Mouse (Mus musculus) right cerebral cortex, postnatal 4 days (tissue): Measurements from ENCODE around the gene Pus7.
"Not testable (repeated sequence)": the region's sequence is repeated elsewhere in the genome, so short reads cannot be mapped to it uniquely, and the experiment has no call there.

Source experiments
- DNase-seq: peaks from one replicate; pipeline ENCODE4 v3.0.0-alpha.2; 2022

Pus7 gene

GRCm38 (mm10) chr5:23755591-23755990 lies 27.9 kb downstream of the Pus7 start:
- DNase-seq: no peak

DNA sequence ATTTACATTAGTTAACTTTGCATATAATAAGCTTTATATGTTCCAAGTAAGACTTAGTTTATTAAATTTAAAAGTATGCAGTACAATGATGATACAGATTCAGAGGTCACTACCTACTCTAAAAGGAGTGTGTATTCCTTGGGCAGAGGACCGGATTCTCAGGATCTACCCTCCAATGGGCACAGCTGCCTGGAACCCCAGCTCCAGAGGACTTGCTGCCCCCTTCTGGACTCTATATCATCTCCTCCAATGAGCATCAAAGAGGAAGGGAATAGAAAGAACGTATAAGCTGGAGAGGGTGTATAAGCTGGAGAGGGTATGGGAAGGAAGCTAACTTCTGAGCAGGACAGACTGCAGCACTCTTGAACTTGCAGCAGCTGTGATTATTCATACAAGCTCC lies 33.6 kb downstream of the Pus7 start:
- no peak for DNase-seq

GRCm38 (mm10) chr5:23743261-23743660 lies 40.2 kb downstream of the Pus7 start:
- DNase-seq: no peak

GRCm38 (mm10) chr5:23737111-23737510 lies 46.4 kb downstream of the Pus7 start:
- DNase-seq: no peak

- no peak for DNase-seq
Observed at GRCm38 (mm10) chr5:23736366-23736765, 47.1 kb downstream of the Pus7 start.

- no peak for DNase-seq
Observed at GRCm38 (mm10) chr5:23721956-23722355, 61.6 kb downstream of the Pus7 start.

GRCm38 (mm10) chr5:23718881-23719328 lies 64.6 kb downstream of the Pus7 start:
- no peak for DNase-seq

DNA sequence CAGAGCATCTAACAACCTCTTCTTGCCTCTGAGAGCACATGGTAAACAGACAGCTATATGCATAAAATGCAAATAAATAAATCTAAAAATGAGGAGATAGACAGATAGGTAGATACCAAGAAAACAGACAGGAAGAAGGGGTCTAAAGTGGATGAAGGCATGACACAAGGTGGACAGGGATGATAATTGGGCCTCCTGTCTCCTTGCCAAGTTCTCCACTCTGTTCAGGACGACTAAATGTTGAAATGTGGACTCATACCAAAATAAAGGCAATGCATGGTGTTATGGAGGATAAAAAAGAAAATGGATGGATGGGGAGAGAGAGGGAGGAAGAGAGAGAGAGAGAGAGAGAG lies 65.4 kb downstream of the Pus7 start:
- DNase-seq: no peak

DNA sequence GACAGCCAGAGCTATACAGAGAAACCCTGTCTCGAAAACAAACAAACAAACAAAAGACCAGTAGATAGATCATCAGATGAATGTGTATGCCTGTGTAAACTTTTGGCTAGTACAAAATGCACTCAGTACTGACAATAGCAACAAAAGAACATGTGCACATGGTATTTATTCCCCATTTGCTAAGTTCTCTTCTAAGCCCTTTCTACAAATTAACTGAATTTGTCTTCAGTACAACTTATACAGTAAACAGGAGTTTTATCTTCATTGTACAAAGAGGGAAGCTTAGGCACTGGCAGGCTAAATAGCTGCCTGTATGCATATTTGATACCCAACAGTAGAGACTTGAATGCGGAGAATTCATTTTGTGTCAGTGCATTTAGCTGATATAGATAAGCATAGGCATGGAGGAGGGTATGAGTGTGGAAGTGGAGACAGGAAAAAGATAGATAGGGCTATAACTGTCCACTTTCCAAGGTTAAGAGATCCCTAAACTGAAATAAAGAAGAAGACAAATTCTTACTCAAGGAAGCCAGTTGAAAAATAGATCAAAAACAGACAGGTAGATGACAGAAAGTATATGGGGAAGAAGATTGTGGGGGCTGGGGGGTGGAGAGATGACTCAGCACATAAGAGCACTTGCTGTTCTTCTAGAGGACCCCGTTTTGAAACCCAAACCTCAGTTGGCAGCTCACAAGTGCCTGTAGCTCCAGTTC lies 65.9 kb downstream of the Pus7 start:
- no peak for DNase-seq

- DNase-seq: no peak
Observed at GRCm38 (mm10) chr5:23713401-23714335, 69.8 kb downstream of the Pus7 start.

DNA sequence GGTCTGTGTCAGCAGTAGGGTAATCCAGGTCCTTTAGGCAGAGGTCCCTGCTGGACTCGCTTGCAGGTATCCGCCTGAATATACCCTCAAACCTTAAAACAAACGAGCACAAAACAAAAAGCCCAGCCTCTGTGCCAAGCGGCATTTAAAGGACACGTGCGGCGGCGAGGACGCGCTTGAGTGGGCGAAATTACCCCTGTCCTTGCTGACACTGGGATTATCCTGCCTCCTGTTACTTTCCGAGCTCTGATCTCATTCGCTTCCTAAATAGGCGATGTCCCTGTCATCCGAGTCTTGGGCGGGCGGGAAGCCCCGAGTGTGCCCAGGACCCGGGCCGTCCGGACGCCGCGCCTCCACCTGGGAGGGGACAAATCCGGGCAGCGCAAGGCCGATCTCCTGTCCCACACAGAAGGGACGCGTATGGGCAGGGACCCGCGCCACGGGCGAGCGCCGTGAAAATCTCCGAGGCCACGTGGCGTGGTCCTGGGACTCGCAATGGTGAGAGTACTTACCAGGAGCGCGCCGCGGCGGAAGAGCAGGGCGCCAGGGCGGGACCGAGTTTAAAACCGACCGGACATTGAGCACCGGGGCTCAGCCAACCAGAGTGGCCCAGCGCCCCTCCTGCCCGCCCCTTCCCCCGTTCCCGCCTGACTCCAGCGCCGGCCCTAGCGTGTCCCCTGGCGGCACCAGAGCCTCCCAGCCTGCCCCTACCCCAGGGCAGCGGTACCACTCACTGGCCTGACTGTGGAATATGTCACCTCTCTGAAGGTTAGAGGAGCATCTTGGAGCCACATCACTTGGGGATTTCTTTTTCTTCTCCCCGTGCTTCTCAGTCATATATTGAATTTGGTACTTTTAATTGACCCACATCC lies 71.1 kb downstream of the Pus7 start:
- DNase-seq: peak; percentile 70

DNA sequence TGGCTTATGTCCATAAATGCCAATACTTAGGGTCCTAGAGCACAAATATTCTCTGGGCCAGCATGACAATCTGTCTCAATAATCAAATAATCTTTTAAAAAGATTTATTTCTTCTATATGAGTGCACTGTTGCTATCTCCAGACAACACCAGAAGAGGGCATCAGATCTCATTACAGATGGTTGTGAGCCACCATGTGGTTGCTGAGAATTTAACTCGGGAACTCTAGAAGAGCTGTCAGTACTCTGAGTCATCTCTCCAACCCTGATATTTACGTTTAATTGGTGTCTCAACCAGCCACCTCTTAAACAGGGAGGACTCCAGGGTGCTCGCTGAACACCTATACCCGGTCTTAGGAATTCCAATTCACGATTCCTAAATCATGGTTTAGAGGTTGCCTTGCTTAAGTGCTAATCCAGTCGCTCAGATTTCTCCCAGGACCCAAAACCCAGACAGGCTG lies 71.8 kb downstream of the Pus7 start:
- peak; percentile 4 for DNase-seq

DNA sequence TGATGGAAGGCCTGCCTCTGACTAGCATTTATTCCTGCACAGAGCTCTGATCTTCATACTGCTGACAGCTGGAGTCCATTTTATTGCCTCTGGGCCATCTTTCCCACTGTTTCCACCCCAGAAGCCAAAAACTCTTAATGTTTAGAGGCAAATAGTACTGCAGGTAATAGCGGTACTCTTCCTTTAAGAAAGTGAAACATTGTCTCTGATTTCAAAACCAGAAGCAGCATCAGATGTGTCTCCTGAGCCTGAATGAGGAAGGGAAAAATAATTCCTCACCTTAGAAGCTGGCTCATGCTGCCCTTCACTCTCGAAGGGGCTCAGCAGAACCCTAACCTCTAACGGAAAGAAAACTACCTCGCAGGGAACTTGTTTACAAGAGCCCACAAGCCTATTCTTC lies 72.3 kb downstream of the Pus7 start:
- DNase-seq: no peak

DNA sequence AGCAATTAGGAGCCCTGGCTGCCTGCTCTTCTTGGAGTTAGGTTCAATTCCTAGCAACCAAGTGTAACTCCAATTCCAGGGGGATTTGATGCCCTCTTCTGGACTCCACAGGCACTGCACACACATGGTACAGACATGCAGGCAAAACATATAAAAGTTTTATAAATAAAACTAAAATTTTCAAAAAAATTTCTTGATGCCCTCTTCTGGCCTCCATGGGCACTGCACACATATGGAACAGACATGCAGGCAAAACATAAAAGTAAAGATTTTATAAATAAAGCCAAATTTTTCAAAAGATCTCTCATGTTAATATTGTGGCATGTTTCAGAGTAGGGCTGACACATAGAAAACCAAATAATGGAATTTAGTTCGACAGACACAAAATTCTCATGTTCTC lies 73.8 kb downstream of the Pus7 start:
- DNase-seq: no peak

- DNase-seq: not testable (repeated sequence)
Observed at GRCm38 (mm10) chr5:23706601-23707597, 76.6 kb downstream of the Pus7 start.

DNA sequence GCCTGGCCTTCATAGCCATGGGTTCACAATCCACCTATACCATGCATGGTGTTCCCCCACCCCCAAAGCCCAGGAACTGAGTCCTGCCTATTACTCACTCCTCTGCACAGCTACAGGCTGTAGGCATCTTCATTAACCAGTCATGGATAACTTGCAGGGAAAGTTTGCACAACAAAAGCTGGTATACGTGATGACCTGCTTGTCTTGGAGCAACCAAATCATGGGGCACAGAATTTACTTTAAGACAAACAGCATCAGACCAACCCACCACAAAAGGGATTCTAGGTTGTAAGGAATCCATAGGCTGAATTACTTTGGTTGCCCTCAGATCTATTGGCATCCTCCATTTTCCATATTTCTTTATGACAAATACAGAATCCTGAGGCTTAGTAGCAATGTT lies 86.1 kb downstream of the Pus7 start:
- no peak for DNase-seq
